Mouse (Mus musculus) layer of hippocampus, postnatal 36 days (tissue): ENCODE measurements at regions not wholly inside any gene's neighbourhood (a gene's known extent, or its start where the extent isn't known, plus 50 kb on each side); places are given as distances from the start of the nearest gene placed in this dataset.

Source experiments
- DNase-seq, 2 experiments: peaks; one replicate each; pipeline ENCODE4 v3.0.0; 2022

DNA sequence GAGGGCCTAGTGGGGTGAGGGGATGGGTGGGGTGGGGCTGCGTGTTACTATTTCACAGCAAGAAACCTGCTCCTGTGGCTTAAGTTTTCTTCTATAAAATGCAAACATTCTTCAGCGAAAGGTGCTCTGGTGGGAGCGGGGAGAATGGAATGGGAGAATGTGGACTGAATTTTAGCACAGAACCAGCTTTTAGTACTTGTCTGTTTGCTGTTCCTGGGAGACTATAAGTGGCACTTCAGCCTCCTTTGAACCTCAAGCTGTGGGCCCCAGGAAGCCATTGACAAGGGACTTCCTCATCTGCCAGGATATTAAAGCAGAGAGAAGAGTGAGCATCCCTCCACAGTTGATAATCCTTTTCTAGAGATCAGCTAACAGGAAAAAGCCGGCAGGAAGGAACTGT lies 580.2 kb downstream of the Zfp706 start:
- DNase-seq = no peak

- peak; percentile 59 to 60 for DNase-seq
Observed at GRCm38 (mm10) chr15:36425902-36426301, 581.7 kb downstream of the Zfp706 start.

GRCm38 (mm10) chr15:36424047-36424446 lies 583.5 kb downstream of the Zfp706 start:
- DNase-seq = no peak

DNA sequence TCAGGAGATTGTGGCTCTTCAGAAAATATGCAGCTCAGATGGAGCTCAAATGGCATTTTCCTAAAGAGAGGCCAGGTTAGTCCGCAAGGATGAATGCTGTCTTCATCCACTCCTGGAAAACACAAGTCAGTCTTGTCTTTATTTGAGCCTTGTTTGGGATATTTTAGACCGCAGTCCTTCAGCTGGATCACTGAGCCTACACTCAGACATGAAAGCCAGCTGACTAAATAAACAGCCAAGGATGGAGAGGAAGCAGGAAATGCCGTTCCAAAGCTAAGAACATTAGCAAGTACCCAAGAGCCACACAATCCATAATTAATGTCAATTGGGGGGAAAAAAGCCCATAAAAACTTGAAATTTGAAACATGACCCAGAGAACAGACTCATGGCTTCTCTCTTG lies 584.8 kb downstream of the Zfp706 start:
- no peak for DNase-seq

GRCm38 (mm10) chr15:36419943-36420480 lies 587.6 kb downstream of the Zfp706 start:
- DNase-seq = no peak

GRCm38 (mm10) chr15:36417426-36417825 lies 590.1 kb downstream of the Zfp706 start:
- DNase-seq = peak; percentile 62 to 76

DNA sequence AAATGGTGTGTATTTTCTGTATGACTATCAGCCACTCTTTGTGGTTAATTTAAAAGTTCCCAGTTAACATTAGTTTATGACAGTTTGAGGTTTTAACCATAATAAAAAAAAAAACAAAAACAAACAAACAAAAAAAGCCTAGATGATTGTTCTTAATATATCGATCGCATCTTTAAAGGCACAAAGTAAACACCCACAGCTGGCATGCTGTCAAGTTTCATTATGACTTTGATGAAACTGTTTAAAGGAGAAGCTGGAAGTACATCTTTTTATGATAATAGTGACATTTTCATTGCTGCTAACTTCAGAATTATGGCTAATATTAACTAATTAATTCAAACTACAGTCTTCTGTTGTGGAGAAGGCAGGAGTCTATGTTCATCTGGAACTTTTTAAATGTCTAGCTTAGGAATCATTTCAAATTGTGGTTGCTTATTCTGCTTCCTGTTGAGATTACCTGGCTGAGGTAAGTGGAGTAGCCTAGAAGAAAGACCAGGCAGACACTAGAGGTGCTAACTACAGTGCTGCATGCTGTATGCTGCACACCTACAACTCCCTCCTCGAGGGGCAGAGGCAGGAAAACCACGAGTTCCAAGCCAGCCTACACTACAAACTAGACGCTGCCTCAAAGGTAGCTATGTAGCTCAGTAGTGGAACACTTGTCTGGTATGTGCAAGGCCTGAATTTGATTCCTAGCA lies 591.9 kb downstream of the Zfp706 start:
- no peak for DNase-seq

DNA sequence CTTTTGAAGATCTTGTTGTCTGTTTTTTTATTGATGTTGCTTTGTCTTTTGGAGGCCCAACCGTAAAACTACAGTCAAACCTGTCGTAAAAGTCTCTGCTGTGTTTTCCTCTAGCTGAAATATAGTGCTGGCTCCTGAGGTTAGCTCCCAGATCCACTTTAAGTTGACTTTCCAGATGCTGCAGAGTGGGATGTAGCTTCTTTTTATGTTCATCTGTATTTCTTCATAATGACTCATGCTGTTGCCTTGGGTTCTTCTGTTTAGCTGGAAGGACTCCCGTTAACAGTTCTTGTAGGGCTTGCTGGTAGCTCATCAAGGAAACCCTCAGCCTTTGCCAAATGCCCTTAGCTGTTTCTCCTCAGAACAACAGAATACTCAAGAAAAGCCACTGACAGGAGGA lies 595.6 kb downstream of the Zfp706 start:
- DNase-seq = no peak

DNA sequence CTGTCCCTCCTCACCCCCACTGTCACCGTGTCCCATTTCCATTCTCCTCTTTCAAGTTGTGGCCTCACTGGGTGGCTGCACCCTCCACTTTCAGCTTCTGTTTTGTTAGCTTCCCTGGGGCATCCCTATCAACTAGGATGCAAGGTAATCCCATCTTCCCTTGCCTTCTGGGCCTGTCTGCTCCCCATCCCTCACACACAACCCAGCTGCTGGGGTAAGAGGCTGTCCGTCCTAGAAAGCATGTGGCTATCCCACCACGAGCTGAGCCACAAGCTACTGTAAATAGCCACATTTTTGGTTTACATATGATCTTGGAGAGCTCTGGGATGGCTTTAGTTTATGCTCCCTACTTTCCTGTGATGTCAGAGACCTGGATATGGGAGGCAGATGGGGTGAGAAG lies 602.1 kb downstream of the Zfp706 start:
- DNase-seq = no peak

- no peak for DNase-seq
Observed at GRCm38 (mm10) chr15:36403336-36404119, 604.0 kb downstream of the Zfp706 start.

- no peak for DNase-seq
Observed at GRCm38 (mm10) chr15:36402051-36402450, 605.5 kb downstream of the Zfp706 start.

GRCm38 (mm10) chr15:36400311-36400840 lies 607.2 kb downstream of the Zfp706 start:
- DNase-seq = no peak

DNA sequence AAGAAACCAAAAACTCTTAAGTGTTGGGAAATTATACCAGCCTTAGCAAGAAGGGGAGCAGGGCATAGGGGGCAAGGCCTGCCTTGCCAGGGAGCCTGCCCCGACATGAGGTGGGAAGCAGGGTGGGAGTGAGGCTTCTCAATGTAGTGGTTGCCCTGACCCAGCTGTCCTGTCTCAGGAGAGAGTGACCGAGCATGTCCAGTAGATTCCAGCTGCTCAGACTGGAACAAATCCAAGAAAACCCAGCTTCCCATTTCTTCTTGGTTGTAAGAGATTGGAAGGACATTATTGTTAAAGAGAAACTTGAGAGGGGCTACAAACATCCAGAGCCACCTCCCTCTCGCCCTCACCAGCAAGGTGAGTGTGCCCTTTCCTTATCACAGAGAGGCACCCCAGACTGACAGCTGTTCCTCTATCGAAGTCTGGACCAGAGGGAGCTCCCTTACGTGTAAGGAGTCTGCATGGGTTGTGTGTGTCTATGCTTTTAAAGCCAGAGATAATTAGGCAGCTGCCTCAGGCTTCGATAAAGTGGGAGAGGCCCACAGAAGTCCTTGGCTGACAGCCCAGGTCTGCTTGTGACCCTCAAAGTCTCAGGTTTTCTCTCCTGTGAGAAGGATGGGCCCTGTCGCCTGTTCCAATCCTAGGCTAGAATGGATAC lies 608.1 kb downstream of the Zfp706 start:
- no peak for DNase-seq

- DNase-seq = no peak
Observed at GRCm38 (mm10) chr15:36398099-36398982, 609.2 kb downstream of the Zfp706 start.

DNA sequence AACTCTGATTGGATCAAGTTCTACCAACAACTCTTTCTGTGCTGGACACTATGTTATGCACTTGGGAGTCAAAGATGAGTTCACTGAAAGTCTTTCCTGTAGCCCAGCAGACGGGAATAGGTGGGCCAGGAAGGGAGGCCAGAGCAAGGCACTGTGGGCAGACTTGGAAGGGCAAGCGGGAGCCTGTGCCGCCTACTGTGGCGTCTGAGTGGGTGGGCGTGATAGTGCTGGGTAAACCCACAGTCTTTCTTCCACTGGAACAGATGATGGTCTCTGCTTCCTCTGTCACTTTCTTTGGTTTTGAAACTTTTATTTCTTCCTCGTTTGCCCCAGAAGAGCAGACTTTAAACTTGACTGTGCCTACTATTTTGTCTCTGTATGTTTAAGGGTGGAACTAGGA lies 610.8 kb downstream of the Zfp706 start:
- no peak for DNase-seq

DNA sequence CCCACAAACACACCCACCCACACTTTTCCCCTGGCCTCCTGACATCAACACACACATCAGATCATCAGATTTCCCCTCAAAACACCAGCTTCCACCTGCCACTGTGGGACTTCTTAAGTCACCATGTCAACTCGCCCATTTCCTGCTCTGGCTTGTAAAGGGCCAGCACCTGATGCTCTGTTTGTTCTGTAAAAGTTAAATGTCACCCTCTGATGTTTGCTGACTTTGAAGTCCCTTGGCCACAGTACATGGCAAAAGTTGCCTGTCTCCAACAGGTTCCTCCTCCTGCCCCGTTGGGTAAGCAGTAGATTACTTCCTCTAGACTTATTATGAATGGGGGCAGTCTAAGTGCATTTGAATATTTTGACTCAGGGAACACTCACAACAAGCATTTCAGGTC lies 611.3 kb downstream of the Zfp706 start:
- no peak for DNase-seq

- DNase-seq = no peak
Observed at GRCm38 (mm10) chr15:36395672-36396050, 611.9 kb downstream of the Zfp706 start.

GRCm38 (mm10) chr15:36394914-36395671 lies 612.5 kb downstream of the Zfp706 start:
- DNase-seq = no peak

- DNase-seq = no peak
Observed at GRCm38 (mm10) chr15:36389775-36390174, 617.8 kb downstream of the Zfp706 start.

- no peak for DNase-seq
Observed at GRCm38 (mm10) chr15:36381228-36381671, 626.3 kb downstream of the Zfp706 start.
